Mouse (Mus musculus) midbrain, postnatal 0 days (tissue): ENCODE data around the gene Sphk1. TPM values are rescaled to one million over a fixed set of nuclear protein-coding genes. Genes with fewer than 3 reads are reported as not detected.

Experiments used
- ATAC-seq: fragments of 200-750 bp; cut with Nextera tagmentation; 2 replicates; pipeline ENCODE4 v1.8.0; 2017; ENCODE audit warnings: moderate number of reproducible peaks, mild to moderate bottlenecking, moderate TSS enrichment, moderate library complexity; ENCODE audit not compliant: low FRiP score
- DNase-seq: peaks from one replicate; pipeline ENCODE4 v3.0.0-alpha.2; 2015; ENCODE audit warnings: low spot score
- H3K27ac ChIP-seq: fragments of 300-500 bp; sonication (generic); 2 replicates; pipeline ENCODE4 v1.5.1; 2014; ENCODE audit warnings: low read depth, mild to moderate bottlenecking, low read length, mixed read lengths
- H3K27me3 ChIP-seq: fragments of 300-500 bp; sonication (generic); 2 replicates; pipeline ENCODE4 v1.6.1; 2014; ENCODE audit warnings: low read length, control low read depth, mixed read lengths; ENCODE audit not compliant: insufficient read depth
- H3K36me3 ChIP-seq: fragments of 300-500 bp; sonication (generic); 2 replicates; pipeline ENCODE4 v1.6.1; 2014; ENCODE audit warnings: low read length, control low read depth, mixed read lengths; ENCODE audit not compliant: insufficient read depth
- H3K4me1 ChIP-seq: fragments of 300-500 bp; sonication (generic); 2 replicates; pipeline ENCODE4 v1.6.1; 2014; ENCODE audit warnings: mild to moderate bottlenecking, control low read depth, antibody characterized with exemption, low read length, mixed read lengths; ENCODE audit not compliant: insufficient read depth
- H3K4me2 ChIP-seq: fragments of 300-500 bp; sonication (generic); 2 replicates; pipeline ENCODE4 v1.6.1; 2014; ENCODE audit warnings: low read depth, mild to moderate bottlenecking, low read length, mixed read lengths; ENCODE audit not compliant: poor library complexity, severe bottlenecking
- H3K4me3 ChIP-seq: fragments of 300-500 bp; sonication (generic); 2 replicates; pipeline ENCODE4 v1.5.1; 2014; ENCODE audit warnings: low read depth, mild to moderate bottlenecking, low read length, moderate library complexity
- H3K9ac ChIP-seq: fragments of 300-500 bp; sonication (generic); replicated peaks from 2 replicates; pipeline ENCODE4 v1.6.1; 2014; ENCODE audit warnings: mild to moderate bottlenecking, low read length, moderate library complexity, mixed read lengths; ENCODE audit not compliant: poor library complexity, severe bottlenecking
- H3K9me3 ChIP-seq: fragments of 300-500 bp; sonication (generic); 2 replicates; pipeline ENCODE4 v1.6.1; 2016; ENCODE audit warnings: low read length, control low read depth
- CTCF ChIP-seq: IDR thresholded peaks from 2 replicates; pipeline ENCODE4 v1.5.1; 2016; ENCODE audit warnings: antibody characterized with exemption, mild to moderate bottlenecking
- WGBS: fragments of 180-500 bp; shearing (Covaris S2); extraction: QIAGEN DNeasy Blood & Tissue Kit; methylation state at CpG from one replicate; pipeline ENCODE4 v1.1.7; 2014; 5-methylcytosine and 5-hydroxymethylcytosine counted together
- polyA plus RNA-seq: library from polyadenylated mRNA; unstranded; fragments of >200 nt; fragmentation: Nextera tagmentation; extraction: Ambion mirVana; gene quantifications from 2 replicates; pipeline ENCODE4 v1.2.1, GENCODE M21; 2015
- total RNA-seq: library from RNA; depleted of rRNA; stranded (reverse); fragments of >200 nt; gene quantifications from 2 replicates; pipeline ENCODE4 v1.2.3, GENCODE M21; 2014; rRNA removed

Sphk1 gene
- 12.2 and 12.4 TPM in 2 replicates for total RNA-seq
- 9.3 and 13.8 TPM in 2 replicates for polyA plus RNA-seq

DNA sequence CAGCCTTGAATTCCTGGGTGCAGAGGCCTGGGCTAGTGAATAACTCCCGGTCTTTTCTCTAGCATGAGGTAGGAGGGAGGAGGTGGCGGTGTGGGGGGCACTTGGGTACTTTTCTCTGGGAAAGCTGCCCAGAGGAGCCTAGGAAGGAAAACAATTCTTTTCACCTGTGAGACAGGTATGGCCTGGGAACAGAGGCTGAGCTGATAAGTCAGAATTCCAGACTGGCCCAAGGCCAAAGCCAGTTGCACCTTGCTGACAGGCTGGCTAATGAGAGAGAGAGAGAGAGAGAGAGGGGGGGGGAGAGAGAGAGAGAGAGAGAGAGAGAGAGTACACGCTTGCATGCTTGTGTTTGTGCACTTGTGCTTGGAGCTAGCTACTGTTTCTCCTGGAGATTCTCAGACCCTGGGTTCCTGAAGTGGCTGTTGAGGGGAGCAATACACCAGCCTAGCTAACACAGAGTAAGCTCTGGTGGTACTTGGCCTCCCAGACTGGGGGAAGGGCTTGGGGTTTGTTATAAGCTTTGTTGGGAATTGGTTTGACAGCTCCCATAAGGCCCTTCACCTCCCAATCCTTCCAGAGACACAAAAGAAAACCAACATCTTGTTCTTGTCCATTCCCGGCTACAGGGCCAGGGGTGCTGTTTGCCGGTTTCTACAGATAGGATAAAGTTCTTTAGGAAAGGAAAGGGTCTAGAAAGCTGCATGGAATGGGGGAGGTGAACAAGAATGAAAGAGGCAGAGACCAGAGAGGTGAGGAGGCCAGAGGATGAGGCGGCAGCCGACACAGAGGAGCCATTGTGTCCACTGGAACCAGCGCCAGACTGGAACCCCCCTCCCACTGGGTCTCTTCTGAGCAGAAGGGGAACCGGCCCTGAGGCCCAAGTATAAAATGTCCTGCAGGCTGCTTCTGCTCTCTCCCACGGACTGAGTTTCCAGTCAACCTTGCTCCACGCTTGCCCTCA is at the start of gene Sphk1:
Sphk1 (plus strand) TSS at position 739 of the 961 bp plus-strand sequence.
- WGBS: 25% methylated on average over 11 of the region's 11 CpGs
- H3K4me2 ChIP-seq: peak within 1 kb of the TSS; percentile 84
- H3K36me3 ChIP-seq: no peaks in the 10 kb centered on the region
- peak; percentile 50 for DNase-seq
- H3K27ac ChIP-seq: no peak within 1 kb of the TSS
- H3K9ac ChIP-seq: peak within 1 kb of the TSS; percentile 14
- H3K4me1 ChIP-seq: peaks cover 13% of the 10 kb centered on the region
- H3K4me3 ChIP-seq: peak within 1 kb of the TSS; percentile 39
- ATAC-seq: no peak
- peaks cover 27% of the 10 kb centered on the region for H3K27me3 ChIP-seq
- TF ChIP-seq CTCF: no peak
- H3K9me3 ChIP-seq: no peaks in the 10 kb centered on the region

DNA sequence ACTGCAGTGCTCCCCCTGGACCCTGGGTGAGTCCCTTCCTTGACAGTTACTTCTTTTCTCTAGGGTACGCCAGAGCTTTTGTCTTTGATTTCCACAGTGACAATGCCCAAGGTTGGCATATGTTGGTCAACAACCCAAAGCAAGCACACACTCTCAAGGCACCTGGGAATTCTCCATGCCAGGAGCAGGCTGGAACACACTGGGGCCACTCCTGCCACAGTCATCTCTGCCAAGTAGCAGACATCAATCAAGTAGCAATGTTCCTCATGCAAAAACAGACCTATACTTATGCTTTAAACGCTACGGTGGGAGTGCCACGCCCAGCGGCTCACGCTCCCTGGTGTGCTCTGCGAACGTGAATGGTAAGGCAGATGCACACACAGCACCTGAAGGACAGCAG is 49.8 kb upstream of the Sphk1 start:
- Histone ChIP-seq H3K4me2 (no peak overlapping the region), H3K9ac (no peak overlapping the region), H3K4me3 (no peak overlapping the region), H3K4me1 (no peaks in the 10 kb centered on the region), H3K27ac (no peak overlapping the region), H3K27me3 (no peaks in the 10 kb centered on the region), H3K36me3 (peaks cover 70% of the 10 kb centered on the region), H3K9me3 (no peaks in the 10 kb centered on the region)
- no peak for TF ChIP-seq CTCF
- 94% methylated on average over 8 of the region's 8 CpGs for WGBS
- no peak for DNase-seq
- ATAC-seq: no peak

DNA sequence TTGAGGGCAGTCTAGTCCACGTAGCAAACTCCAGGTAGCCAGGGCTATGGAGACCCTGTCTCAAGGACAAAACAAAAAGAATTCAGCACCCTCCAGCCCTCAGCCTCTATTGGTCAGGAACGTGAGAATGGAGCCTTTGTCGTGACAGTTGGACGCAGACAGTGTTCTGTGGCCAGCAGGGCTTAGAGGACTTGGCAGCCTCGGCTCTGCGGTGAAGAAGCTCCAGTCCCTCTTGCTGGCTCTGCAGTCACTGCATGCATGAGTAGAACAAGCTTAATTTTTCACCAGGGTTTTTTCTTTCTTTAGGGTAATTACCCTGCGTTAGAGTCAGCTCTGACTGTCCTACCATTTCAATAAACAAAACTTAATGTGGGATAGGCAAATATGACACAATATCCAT is 48.9 kb upstream of the Sphk1 start:
- Histone ChIP-seq H3K27ac (no peak overlapping the region), H3K4me3 (no peak overlapping the region), H3K36me3 (peaks cover 71% of the 10 kb centered on the region), H3K4me2 (no peak overlapping the region), H3K9ac (no peak overlapping the region), H3K27me3 (no peaks in the 10 kb centered on the region), H3K4me1 (no peaks in the 10 kb centered on the region), H3K9me3 (no peaks in the 10 kb centered on the region)
- peak; percentile 54 for DNase-seq
- ATAC-seq: no peak
- 74% methylated on average over 7 of the region's 7 CpGs for WGBS
- TF ChIP-seq CTCF: no peak

DNA sequence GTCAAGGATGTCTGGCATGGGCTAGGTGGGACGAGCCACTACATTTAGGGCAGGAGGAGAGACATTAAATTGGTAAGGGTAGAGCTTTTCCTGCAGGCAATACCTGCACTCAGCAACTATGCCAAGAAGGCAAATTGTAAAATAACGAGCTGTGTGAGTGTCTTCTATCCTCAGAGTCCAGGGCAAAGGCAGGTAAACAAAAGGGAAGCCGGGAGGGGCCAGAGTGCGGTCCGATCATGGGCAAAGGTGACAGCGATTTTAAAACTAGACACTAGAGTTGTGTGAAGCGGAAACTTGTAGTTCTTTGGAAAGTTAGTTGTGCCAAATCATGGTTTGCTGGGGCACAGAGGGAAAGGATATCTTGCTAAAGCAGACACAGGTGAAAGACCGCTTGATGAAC is 46.5 kb upstream of the Sphk1 start:
- WGBS: 95% methylated on average over 8 of the region's 8 CpGs
- Histone ChIP-seq H3K9me3 (no peaks in the 10 kb centered on the region), H3K4me1 (0 out of 2 replicates have a peak, but pooled peaks cover 2% of the 10 kb centered on the region), H3K9ac (no peak overlapping the region), H3K36me3 (peaks cover 47% of the 10 kb centered on the region), H3K27ac (no peak overlapping the region), H3K4me2 (no peak overlapping the region), H3K4me3 (no peak overlapping the region), H3K27me3 (no peaks in the 10 kb centered on the region)
- ATAC-seq (no peak), DNase-seq (no peak)
- TF ChIP-seq CTCF: no peak

DNA sequence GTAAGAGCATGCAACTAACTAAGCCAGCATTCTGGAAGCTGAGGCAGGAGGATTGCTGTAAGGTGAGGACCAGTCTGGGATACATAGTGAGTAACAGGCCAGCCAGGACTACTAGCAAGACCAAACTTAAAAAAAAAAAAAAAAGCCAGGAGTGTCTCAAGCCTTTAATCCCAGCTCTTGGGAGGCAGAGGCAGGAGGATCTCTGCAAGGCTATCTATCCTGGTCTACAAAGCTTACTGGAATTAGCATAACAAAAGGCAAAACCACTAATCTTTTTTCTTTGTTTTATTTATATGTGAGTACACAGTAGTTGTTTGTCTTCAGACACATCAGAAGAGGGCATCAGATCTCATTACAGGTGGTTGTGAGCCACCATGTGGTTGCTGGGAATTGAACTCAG is 42.5 kb upstream of the Sphk1 start:
- H3K27me3 ChIP-seq: no peaks in the 10 kb centered on the region
- H3K27ac ChIP-seq: no peak overlapping the region
- no peak overlapping the region for H3K4me3 ChIP-seq
- H3K9ac ChIP-seq: no peak overlapping the region
- H3K4me2 ChIP-seq: no peak overlapping the region
- DNase-seq (no peak), ATAC-seq (no peak)
- TF ChIP-seq CTCF: no peak
- peaks cover 22% of the 10 kb centered on the region for H3K36me3 ChIP-seq
- no peaks in the 10 kb centered on the region for H3K9me3 ChIP-seq
- H3K4me1 ChIP-seq: 0 out of 2 replicates have a peak, but pooled peaks cover 2% of the 10 kb centered on the region
